Mouse (Mus musculus) cerebellum, adult 8-10 months (tissue): Measurements from ENCODE around the gene Uqcc2.

Source experiments
- DNase-seq: peaks from one replicate; pipeline ENCODE4 v3.0.0; 2022

Uqcc2 gene

DNA sequence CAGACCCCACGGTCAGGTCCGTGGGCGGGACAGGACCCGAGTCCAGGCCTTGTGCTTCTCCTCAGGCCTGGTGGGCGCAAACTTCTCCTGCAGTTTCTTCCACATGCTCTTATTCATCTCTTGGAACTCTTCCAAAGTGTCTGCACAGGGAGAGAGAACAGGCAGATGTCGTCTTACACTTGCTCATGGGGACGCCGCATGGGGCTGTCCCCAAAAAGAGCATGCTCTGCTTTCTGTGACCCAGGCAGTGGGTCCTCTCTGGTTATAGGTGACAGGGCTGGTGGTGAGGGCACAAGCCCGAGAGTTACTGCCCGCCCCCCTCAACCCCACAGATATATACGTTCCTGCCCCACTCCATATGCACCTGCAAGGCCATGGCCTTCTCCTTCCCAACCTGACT is 11.0 kb downstream of the Uqcc2 start:
- no peak for DNase-seq

DNA sequence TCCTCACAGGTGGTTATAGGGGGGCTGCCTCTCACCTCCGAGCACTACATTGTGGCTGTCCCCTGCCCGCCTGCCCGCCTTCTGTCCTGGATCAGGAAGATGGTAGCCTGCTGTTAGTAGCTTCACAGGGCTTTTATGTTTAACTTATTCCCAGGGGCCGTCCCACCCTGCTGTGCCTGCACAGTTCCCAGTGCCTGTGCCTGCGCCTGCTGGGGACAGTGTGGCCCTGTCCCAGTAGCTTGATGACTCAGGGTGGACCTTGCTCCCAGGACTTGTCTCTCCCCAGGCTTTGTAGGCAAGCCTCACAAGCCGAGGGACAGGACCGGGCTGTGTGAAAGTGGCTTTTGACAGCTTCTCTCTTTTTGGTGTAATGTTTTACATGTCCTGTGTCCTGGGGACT is 11.9 kb downstream of the Uqcc2 start:
- DNase-seq = no peak

DNA sequence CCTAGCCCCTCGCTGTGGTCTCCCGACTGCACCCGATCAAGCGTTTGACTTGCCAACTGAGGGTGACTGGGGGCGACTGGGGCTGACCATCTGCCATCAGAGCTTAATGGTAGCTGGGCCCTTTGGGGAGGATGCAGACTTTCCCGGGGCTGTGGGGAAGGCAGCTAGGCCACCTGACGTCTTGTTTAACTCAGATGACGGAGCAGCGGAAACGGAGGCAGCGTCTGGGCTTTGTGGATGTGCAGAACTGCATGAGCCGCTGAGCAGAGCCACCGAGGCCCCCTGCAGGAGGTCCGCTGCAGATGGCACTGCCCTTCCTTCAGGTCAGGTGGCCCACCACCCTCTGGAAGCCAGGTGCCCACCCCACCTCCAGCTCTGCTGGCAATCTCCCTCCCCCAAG is 12.4 kb downstream of the Uqcc2 start:
- DNase-seq = peak; percentile 53

GRCm38 (mm10) chr17:27120561-27121024 is 13.1 kb downstream of the Uqcc2 start:
- DNase-seq = peak; percentile 98

DNA sequence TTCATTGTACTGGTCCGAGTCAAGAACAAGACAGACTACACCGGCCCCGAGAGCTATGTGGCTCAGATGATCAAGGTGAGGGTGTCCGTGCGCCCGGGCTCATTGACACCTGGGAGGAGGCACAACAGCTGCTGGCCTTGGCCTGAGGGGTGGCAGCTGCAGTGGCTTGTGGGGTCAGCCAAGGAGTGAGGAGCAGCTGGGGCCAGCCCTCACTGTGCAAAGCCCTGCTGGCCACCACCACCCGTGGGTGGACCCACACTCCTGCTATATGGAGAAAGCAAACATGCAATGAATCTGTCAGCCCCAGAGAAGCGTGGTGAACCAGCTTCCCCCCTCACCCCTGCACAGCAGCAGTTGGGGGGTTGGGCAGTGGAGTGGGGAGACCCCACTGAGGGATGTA is 13.8 kb downstream of the Uqcc2 start:
- DNase-seq = no peak

GRCm38 (mm10) chr17:27119540-27119895 is 14.2 kb downstream of the Uqcc2 start:
- DNase-seq = no peak

DNA sequence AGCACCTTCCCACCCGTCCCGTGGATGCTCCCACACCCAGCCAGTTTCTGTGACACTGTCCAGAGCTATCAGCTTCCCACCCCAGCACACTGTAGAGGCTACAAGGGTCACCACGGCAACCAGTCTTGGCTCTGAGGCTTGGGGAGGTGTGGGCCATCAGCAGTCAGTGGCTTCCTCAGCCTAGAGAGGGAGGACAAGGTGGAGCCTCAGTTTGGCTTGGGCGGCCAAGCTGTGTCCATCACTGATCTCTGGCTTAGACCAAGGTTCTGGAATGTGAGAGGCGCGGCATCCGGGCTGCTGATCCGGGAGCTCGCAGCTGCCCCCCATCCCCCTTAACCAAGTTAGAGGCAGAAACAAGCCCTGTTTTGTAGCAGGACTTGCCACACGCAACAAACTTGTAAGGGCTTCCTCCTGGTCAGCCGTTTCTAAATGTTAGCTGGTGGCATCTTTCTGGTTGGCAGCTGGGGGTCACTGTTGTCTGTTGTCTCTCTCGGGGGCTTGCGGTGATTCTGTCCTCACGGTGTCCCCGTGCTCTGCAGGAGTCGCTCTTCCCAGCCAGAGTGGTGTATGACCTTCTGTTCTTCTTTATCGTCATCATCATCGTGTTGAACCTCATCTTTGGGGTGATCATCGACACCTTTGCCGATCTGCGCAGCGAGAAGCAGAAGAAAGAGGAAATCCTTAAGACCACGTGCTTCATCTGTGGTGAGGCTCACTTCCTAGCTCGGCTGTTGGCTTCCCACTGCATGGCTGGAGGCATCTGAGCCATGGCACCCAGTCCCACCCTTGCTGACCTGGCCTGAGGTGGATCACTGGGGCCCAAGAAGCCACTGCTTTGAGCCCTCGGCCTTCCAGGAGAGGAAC is 14.8 kb downstream of the Uqcc2 start:
- DNase-seq = no peak

DNA sequence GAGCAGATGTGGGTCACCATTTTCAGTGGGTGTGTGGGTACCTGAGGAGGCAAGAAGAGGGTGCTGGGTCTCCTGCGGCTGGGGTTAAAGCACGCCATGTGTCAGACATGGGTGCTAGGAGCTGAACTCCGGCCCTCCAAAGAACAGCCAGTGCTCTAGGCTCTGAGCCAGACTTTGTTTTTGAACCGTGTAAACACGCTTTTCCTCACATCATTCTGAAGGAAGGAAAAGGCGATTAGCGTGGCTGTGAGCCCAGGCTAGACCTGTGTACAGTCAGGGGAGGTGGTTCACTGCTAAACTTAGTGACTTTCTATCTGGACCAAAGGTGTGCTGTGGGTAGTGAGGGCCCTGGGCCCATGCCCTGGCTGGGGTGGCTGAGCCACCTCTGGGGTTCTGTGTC is 23.6 kb downstream of the Uqcc2 start:
- no peak for DNase-seq

- no peak for DNase-seq
Measured at GRCm38 (mm10) chr17:27107936-27108335, 25.8 kb downstream of the Uqcc2 start.

DNA sequence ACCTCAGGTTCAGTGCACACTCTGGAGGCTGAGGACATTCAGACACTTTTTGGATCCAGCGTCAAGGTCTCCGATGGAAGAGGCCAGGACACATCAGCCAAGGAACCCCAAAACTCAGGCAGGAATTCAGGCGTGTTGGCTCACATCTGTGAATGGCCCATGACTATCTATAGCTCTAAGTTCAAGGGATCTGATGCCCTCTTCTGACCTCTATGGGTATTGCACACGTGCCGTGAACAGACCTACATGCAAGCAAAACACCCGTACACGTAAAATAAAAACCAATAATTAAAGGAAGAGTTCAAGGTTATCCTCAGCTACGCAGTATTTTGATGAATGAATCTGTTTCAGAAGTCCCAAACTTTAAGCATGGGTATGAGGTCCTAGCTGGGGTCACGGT is 27.0 kb downstream of the Uqcc2 start:
- no peak for DNase-seq

DNA sequence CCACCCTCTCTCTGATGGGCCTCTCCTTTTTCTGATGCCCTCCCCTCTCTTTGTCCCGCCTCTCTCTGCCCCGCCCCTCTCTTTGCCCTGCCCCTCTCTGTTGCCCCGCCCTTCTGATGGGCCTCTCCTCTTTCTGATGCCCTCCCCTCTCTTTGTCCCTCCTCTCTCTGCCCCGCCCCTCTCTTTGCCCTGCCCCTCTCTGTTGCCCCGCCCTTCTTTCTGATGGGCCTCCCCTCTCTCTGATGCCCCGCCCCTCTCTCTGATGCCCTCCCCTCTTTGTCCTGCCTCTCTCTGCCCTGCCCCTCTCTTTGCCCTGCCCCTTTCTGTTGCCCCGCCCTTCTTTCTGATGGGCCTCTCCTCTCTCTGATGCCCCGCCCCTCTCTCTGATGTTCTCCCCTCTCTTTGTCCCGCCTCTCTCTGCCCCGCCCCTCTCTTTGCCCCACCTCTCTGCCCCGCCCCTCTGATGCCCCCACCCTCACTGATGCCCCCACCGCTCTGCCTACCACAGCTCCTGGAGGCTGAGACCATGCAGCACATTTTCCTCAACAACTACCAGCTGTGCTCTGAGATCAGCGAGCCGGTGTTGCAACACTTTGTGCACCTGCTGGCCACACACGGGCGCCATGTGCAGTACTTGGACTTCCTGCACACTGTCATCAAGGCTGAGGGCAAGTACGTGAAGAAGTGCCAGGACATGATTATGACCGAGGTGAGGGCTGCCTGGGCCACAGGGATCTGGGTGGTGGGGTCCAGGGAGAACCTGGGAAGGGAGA is 27.8 kb downstream of the Uqcc2 start:
- no peak for DNase-seq

GRCm38 (mm10) chr17:27101675-27102074 is 32.0 kb downstream of the Uqcc2 start:
- no peak for DNase-seq

- no peak for DNase-seq
Measured at GRCm38 (mm10) chr17:27095690-27096089, 38.0 kb downstream of the Uqcc2 start.

- no peak for DNase-seq
Measured at GRCm38 (mm10) chr17:27090068-27090467, 43.6 kb downstream of the Uqcc2 start.

DNA sequence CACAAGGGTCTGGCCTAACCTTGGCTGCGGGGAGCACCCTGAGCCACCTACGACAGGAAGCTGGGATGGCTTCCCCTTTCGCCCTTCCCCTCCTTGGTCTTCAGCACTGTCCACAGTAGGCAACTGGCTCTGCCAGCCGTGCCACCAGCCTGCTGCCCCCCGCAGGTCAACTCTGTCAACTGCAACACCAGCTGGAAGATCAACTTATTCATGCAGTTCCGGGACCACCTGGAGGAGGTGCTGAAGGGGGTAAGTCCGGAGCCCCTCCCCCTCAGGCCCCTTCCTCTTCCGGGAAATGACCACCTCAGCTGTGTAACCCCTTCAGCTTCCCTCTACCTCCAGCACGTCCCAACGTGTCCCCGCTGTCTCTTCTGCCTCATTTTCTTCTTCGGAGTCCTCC is 46.3 kb downstream of the Uqcc2 start:
- DNase-seq = no peak

- no peak for DNase-seq
Measured at GRCm38 (mm10) chr17:27085676-27086075, 48.0 kb downstream of the Uqcc2 start.

DNA sequence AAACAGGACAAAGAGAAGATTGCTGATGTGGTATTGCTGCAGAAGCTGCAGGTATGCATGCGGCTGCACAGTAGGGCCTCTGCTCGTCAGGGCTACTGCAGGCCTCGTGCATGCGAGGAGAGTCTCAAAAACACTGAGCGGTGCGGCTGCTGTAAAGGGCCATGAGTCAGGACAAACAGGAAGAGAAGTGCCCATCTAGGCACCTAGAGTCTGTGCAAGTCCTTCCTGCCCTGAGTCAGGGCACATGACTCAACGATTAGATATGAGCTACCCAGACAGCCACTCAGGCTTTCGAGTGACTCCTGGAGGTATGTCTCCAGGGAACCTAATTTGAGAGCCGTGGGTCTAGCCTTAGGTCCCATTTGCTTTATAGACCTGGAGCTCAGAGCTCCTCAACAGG is 50.1 kb downstream of the Uqcc2 start:
- DNase-seq = no peak

- DNase-seq = no peak
Measured at GRCm38 (mm10) chr17:27082796-27083195, 50.9 kb downstream of the Uqcc2 start.

DNA sequence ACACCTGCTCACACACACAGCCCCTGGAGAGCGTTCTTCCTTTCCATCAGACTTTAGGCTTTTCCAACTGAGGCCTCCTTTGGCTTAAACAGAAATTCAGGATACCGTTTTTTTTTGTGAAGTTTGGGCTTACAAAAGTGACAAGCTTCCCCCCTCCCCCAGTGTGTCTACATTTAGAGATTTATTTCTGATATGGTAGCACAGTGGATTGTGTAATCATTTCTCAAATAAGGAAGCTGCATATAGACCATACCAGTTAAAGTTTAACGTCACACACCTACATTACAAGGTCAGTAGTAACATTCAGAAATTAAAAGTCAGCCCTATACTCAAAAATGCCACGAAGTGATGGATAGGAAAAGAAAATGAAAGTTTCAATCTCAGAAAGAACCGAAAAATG is 51.8 kb downstream of the Uqcc2 start:
- DNase-seq = no peak

- DNase-seq = no peak
Measured at GRCm38 (mm10) chr17:27078499-27078898, 55.2 kb downstream of the Uqcc2 start.

- DNase-seq = no peak
Measured at GRCm38 (mm10) chr17:27077920-27078319, 55.8 kb downstream of the Uqcc2 start.

- no peak for DNase-seq
Measured at GRCm38 (mm10) chr17:27077133-27077532, 56.6 kb downstream of the Uqcc2 start.

- DNase-seq = no peak
Measured at GRCm38 (mm10) chr17:27074849-27075745, 58.6 kb downstream of the Uqcc2 start.
